Mouse (Mus musculus): ENCODE data around the gene Me1. TPM values are rescaled to one million over a fixed set of nuclear protein-coding genes. Genes with fewer than 3 reads are reported as not detected.

The Me1 gene
- polyA plus RNA-seq, 1 experiment from 2014 or later = 51.6 TPM

- H3K27me3 ChIP-seq (replicated peaks; ENCODE audit: control insufficient read depth, insufficient read depth, low read length) = no peaks in the 10 kb centered on the region
- no peak for ATAC-seq
- 81% methylated on average over 5 of the region's 5 CpGs for WGBS
- no peak for TF ChIP-seq CTCF (IDR thresholded peaks at IDR 0.05; ENCODE audit: low read depth)
- no peak overlapping the region for H3K4me2 ChIP-seq (replicated peaks; ENCODE audit: low read depth)
- H3K4me3 ChIP-seq (ENCODE audit: low read depth, low read length) = no peak overlapping the region
- H3K9ac ChIP-seq (ENCODE audit: low read depth, low read length) = no peak overlapping the region
- no peaks in the 10 kb centered on the region for H3K9me3 ChIP-seq (ENCODE audit: control insufficient read depth)
- peaks cover 69% of the 10 kb centered on the region for H3K36me3 ChIP-seq (ENCODE audit: control insufficient read depth, insufficient read depth)
- H3K27ac ChIP-seq (ENCODE audit: low read depth, low read length) = no peak overlapping the region
- no peaks in the 10 kb centered on the region for H3K4me1 ChIP-seq (replicated peaks; ENCODE audit: control insufficient read depth, insufficient read depth, low read length)
Measured at GRCm38 (mm10) chr9:86549637-86550162, 146.1 kb downstream of the Me1 start.

GRCm38 (mm10) chr9:86544559-86544958, 151.2 kb downstream of the Me1 start:
- WGBS = 72% methylated on average over 1 of the region's 1 CpGs
- no peak overlapping the region for H3K27ac ChIP-seq (ENCODE audit: low read depth, low read length)
- H3K36me3 ChIP-seq (ENCODE audit: control insufficient read depth, insufficient read depth) = peaks cover 66% of the 10 kb centered on the region
- no peaks in the 10 kb centered on the region for H3K4me1 ChIP-seq (replicated peaks; ENCODE audit: control insufficient read depth, insufficient read depth, low read length)
- no peak for ATAC-seq
- TF ChIP-seq CTCF (IDR thresholded peaks at IDR 0.05; ENCODE audit: low read depth) = no peak
- H3K27me3 ChIP-seq (replicated peaks; ENCODE audit: control insufficient read depth, insufficient read depth, low read length) = no peaks in the 10 kb centered on the region
- no peak overlapping the region for H3K4me3 ChIP-seq (ENCODE audit: low read depth, low read length)
- no peaks in the 10 kb centered on the region for H3K9me3 ChIP-seq (ENCODE audit: control insufficient read depth)
- H3K4me2 ChIP-seq (replicated peaks; ENCODE audit: low read depth) = no peak overlapping the region
- no peak overlapping the region for H3K9ac ChIP-seq (ENCODE audit: low read depth, low read length)

- no peak overlapping the region for H3K4me2 ChIP-seq (replicated peaks; ENCODE audit: low read depth)
- no peak for TF ChIP-seq CTCF (IDR thresholded peaks at IDR 0.05; ENCODE audit: low read depth)
- ATAC-seq = no peak
- WGBS = 95% methylated on average over 3 of the region's 3 CpGs
- peaks cover 57% of the 10 kb centered on the region for H3K36me3 ChIP-seq (ENCODE audit: control insufficient read depth, insufficient read depth)
- no peak overlapping the region for H3K4me3 ChIP-seq (ENCODE audit: low read depth, low read length)
- no peaks in the 10 kb centered on the region for H3K4me1 ChIP-seq (replicated peaks; ENCODE audit: control insufficient read depth, insufficient read depth, low read length)
- no peaks in the 10 kb centered on the region for H3K9me3 ChIP-seq (ENCODE audit: control insufficient read depth)
- H3K9ac ChIP-seq (ENCODE audit: low read depth, low read length) = no peak overlapping the region
- no peak overlapping the region for H3K27ac ChIP-seq (ENCODE audit: low read depth, low read length)
- H3K27me3 ChIP-seq (replicated peaks; ENCODE audit: control insufficient read depth, insufficient read depth, low read length) = no peaks in the 10 kb centered on the region
Measured at GRCm38 (mm10) chr9:86543451-86543850, 152.3 kb downstream of the Me1 start.

GRCm38 (mm10) chr9:86534071-86534470, 161.7 kb downstream of the Me1 start:
- H3K27ac ChIP-seq (ENCODE audit: low read depth, low read length) = no peak overlapping the region
- H3K4me3 ChIP-seq (ENCODE audit: low read depth, low read length) = no peak overlapping the region
- H3K9me3 ChIP-seq (ENCODE audit: control insufficient read depth) = no peaks in the 10 kb centered on the region
- H3K27me3 ChIP-seq (replicated peaks; ENCODE audit: control insufficient read depth, insufficient read depth, low read length) = no peaks in the 10 kb centered on the region
- H3K4me2 ChIP-seq (replicated peaks; ENCODE audit: low read depth) = no peak overlapping the region
- H3K9ac ChIP-seq (ENCODE audit: low read depth, low read length) = no peak overlapping the region
- TF ChIP-seq CTCF (IDR thresholded peaks at IDR 0.05; ENCODE audit: low read depth) = no peak
- peaks cover 27% of the 10 kb centered on the region for H3K36me3 ChIP-seq (ENCODE audit: control insufficient read depth, insufficient read depth)
- 85% methylated on average over 5 of the region's 5 CpGs for WGBS
- no peak for ATAC-seq
- H3K4me1 ChIP-seq (replicated peaks; ENCODE audit: control insufficient read depth, insufficient read depth, low read length) = no peaks in the 10 kb centered on the region

Other genes with a start within 250 kb of the Me1 start
- 1.6 and 2.1 TPM in 2 replicates for gene Ube2cbp, start 231.0 kb downstream of the Me1 start, polyA plus RNA-seq (2015; fragmentation: Nextera tagmentation; extraction: Ambion mirVana)
- gene Dop1a, start 228.8 kb downstream of the Me1 start, polyA plus RNA-seq (2015; fragmentation: Nextera tagmentation; extraction: Ambion mirVana) = 10.0 and 11.1 TPM in 2 replicates
- 84.4 and 85.0 TPM in 2 replicates for gene Pgm3, start 124.1 kb downstream of the Me1 start, polyA plus RNA-seq (2015; fragmentation: Nextera tagmentation; extraction: Ambion mirVana)
- 5.8 and 6.5 TPM in 2 replicates for gene Rwdd2a, start 124.0 kb downstream of the Me1 start, polyA plus RNA-seq (2015; fragmentation: Nextera tagmentation; extraction: Ambion mirVana)
- gene Prss35, start 47.7 kb upstream of the Me1 start, polyA plus RNA-seq (2015; fragmentation: Nextera tagmentation; extraction: Ambion mirVana) = 4.8 TPM in 2 replicates
- 3.7 and 4.0 TPM in 2 replicates for gene Snap91, start 184.7 kb upstream of the Me1 start, polyA plus RNA-seq (2015; fragmentation: Nextera tagmentation; extraction: Ambion mirVana)